ENCODE assay signal across 13 mouse cellular contexts in the genomic region with DNA sequence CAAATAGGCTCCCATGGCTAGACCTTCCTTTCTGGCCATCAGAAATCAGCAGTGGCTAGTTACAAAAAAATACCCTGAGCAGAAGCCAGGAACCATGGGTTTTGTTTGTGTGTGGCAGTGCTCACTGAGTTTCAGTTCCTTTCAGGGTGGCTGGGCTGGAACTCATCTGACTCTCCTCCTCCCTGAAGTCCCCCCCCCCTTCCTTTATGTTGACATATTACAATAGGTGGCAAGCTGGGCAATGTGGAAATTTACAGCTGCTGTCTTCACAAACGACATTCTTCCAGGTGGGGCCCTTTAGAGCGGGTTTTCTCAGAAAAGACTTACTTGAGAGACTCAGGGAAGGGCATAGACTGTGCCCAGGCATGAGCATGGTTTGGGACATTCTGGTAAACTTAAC. TPM values are rescaled to one million over a fixed set of nuclear protein-coding genes. Genes with fewer than 3 reads are reported as not detected.
A peak's percentile ranks its signal among the peaks of the same experiment; 100 is the strongest.
DNase-seq lines count a peak whose midpoint lies in the region; ATAC-seq and TF ChIP-seq lines count a peak whose summit lies in the region.
"Had no signal": no experiment of that assay in that cellular context is flagged by ENCODE, and none has a peak within 500 bp of the region (broad histone marks: within the 10 kb centered on the region; RNA-seq: fewer than 3 reads in every experiment).

No protein-coding gene starts in this region.

- H3K4me1 ChIP-seq in liver, adult 2 months (ENCODE audit: control insufficient read depth, insufficient read depth, low read length) = no peaks in the 10 kb centered on the region
- H3K4me1 ChIP-seq in small intestine, adult 2 months (ENCODE audit: control insufficient read depth, insufficient read depth, insufficient read length, low read length) = no peaks in the 10 kb centered on the region
- no peaks in the 10 kb centered on the region for H3K4me1 ChIP-seq in kidney, adult 2 months (ENCODE audit: control insufficient read depth, insufficient read depth, low read length)
- H3K4me1 ChIP-seq: hindbrain, embryonic 15.5 days had no signal

- no peaks in the 10 kb centered on the region for H3K27me3 ChIP-seq in liver, adult 2 months (ENCODE audit: control insufficient read depth, insufficient read depth, low read length)
- no peaks in the 10 kb centered on the region for H3K27me3 ChIP-seq in small intestine, adult 2 months (ENCODE audit: control insufficient read depth, insufficient read depth, low read length)
- no peaks in the 10 kb centered on the region for H3K27me3 ChIP-seq in kidney, adult 2 months (replicated peaks; ENCODE audit: control insufficient read depth, insufficient read depth, low read length)
- H3K27me3 ChIP-seq: hindbrain, embryonic 15.5 days; Patski had no signal

- no peaks in the 10 kb centered on the region for H3K79me2 ChIP-seq in liver, adult 2 months (ENCODE audit: control insufficient read depth, insufficient read depth, low read length)

- H3K9ac ChIP-seq in liver, adult 2 months (ENCODE audit: low read depth, low read length) = no peak overlapping the region
- H3K9ac ChIP-seq: hindbrain, embryonic 15.5 days had no signal

- DNase-seq in liver, adult 2 months (ENCODE audit: extremely low read depth, low read depth, low spot score) = peak; percentile 25
- DNase-seq in liver = no peak
- peak; percentile 67 to 72 for DNase-seq in B cell, adult 2 months
- no peak for DNase-seq in kidney, adult 2 months
- DNase-seq: cerebellum, adult 2 months; gastrocnemius, postnatal 25 days; kidney, adult 18-20 months had no signal

- H3K27ac ChIP-seq in liver, adult 2 months (replicated peaks; ENCODE audit: insufficient read depth, low read depth, low read length) = no peak overlapping the region
- peak overlapping the region; percentile 64; the same call in 1 of the 2 replicates for H3K27ac ChIP-seq in small intestine, adult 2 months (ENCODE audit: insufficient read depth, low read depth, low read length)
- H3K27ac ChIP-seq in kidney, adult 2 months (ENCODE audit: insufficient read depth, low read depth, low read length) = no peak overlapping the region
- H3K27ac ChIP-seq: hindbrain, embryonic 15.5 days had no signal

- H3K4me3 ChIP-seq in liver, adult 2 months (ENCODE audit: insufficient read depth, low read depth, low read length) = no peak overlapping the region
- H3K4me3 ChIP-seq in small intestine, adult 2 months (ENCODE audit: low read depth, low read length) = no peak overlapping the region
- no peak overlapping the region for H3K4me3 ChIP-seq in kidney, adult 2 months (ENCODE audit: insufficient read depth, low read depth, low read length)
- H3K4me3 ChIP-seq: hindbrain, embryonic 15.5 days had no signal

- TF ChIP-seq CTCF in liver, adult 2 months (IDR thresholded peaks at IDR 0.05; ENCODE audit: low read depth, low read length) = no peak
- TF ChIP-seq CTCF in small intestine, adult 2 months (IDR thresholded peaks at IDR 0.05; ENCODE audit: extremely low read depth, insufficient read length, insufficient replicate concordance, low read depth, low read length) = no peak
- TF ChIP-seq CTCF in kidney, adult 2 months (conservative IDR thresholded peaks at IDR 0.05; ENCODE audit: insufficient read depth, insufficient read length, low read depth, low read length) = no peak

- WGBS in liver, adult 2 months = 57% methylated on average over 2 of the region's 2 CpGs
- 42% methylated on average over 2 of the region's 2 CpGs for whole genome bisulfite sequencing in small intestine, adult 2 months
- 37% methylated on average over 2 of the region's 2 CpGs for WGBS in kidney, adult 2 months

- peaks cover 40% of the 10 kb centered on the region for H3K36me3 ChIP-seq in liver, adult 2 months (ENCODE audit: control insufficient read depth, insufficient read depth, low read length)
- peaks cover 50% of the 10 kb centered on the region for H3K36me3 ChIP-seq in small intestine, adult 2 months (ENCODE audit: control insufficient read depth, insufficient read depth, low read length)
- peaks cover 11% of the 10 kb centered on the region for H3K36me3 ChIP-seq in kidney, adult 2 months (ENCODE audit: control insufficient read depth, insufficient read depth, low read length)

- peak; percentile 84 for ATAC-seq in common myeloid progenitor, adult 5-6 weeks (replicated peaks; ENCODE audit: low read depth, poor library complexity, severe bottlenecking)
- no peak for ATAC-seq in erythroid progenitor cell, adult 5-6 weeks (replicated peaks; ENCODE audit: low FRiP score, poor library complexity, severe bottlenecking)
- ATAC-seq: forebrain, embryonic 16.5 days; Patski had no signal

- TF ChIP-seq POLR2A in liver, adult 2 months (IDR thresholded peaks at IDR 0.05; ENCODE audit: extremely low read depth, insufficient read depth, low read length) = no peak
- TF ChIP-seq POLR2A in small intestine, adult 2 months (IDR thresholded peaks at IDR 0.05; ENCODE audit: low read depth, low read length) = no peak
- TF ChIP-seq POLR2A in kidney, adult 2 months (IDR thresholded peaks at IDR 0.05; ENCODE audit: low read depth, low read length) = no peak

RNA-seq across cellular contexts. Expression of gene Ppt1, which starts 17.6 kb away (rescaled TPM):
- 16.6 and 18.7 TPM in 2 replicates for total RNA-seq in liver, adult 2 months (2014; rRNA removed)
- 14.1 and 15.3 TPM in 2 replicates for polyA plus RNA-seq in liver, adult 2 months (2012; rRNA removed)
- 52.5 and 64.8 TPM in 2 replicates for total RNA-seq in common myeloid progenitor, adult 5-6 weeks (2017)
- 6.9 and 10.1 TPM in 2 replicates for polyA plus RNA-seq in small intestine, adult 2 months (2012; rRNA removed)
- 15.1 and 39.3 TPM in 2 replicates for total RNA-seq in erythroid progenitor cell, adult 5-6 weeks (2015; ENCODE audit: low replicate concordance)
- total RNA-seq in erythroid progenitor cell, adult 5-6 weeks (2017; ENCODE audit: low replicate concordance) = 6.9 and 12.6 TPM in 2 replicates
- polyA plus RNA-seq in kidney, adult 2 months (2012; rRNA removed) = 61.2 and 67.7 TPM in 2 replicates

RNA-seq across cellular contexts. Expression of gene Cap1, which starts 32.2 kb away (rescaled TPM):
- total RNA-seq in liver, adult 2 months (2014; rRNA removed) = 52.6 and 55.7 TPM in 2 replicates
- 33.7 and 38.2 TPM in 2 replicates for polyA plus RNA-seq in liver, adult 2 months (2012; rRNA removed)
- 114 and 153 TPM in 2 replicates for total RNA-seq in common myeloid progenitor, adult 5-6 weeks (2017)
- 46.5 and 85.8 TPM in 2 replicates for polyA plus RNA-seq in small intestine, adult 2 months (2012; rRNA removed)
- total RNA-seq in erythroid progenitor cell, adult 5-6 weeks (2015; ENCODE audit: low replicate concordance) = 80.5 and 81.8 TPM in 2 replicates
- 71.2 and 81.2 TPM in 2 replicates for total RNA-seq in erythroid progenitor cell, adult 5-6 weeks (2017; ENCODE audit: low replicate concordance)
- 89.3 and 101 TPM in 2 replicates for polyA plus RNA-seq in kidney, adult 2 months (2012; rRNA removed)

Comparison
In these comparisons a context has a peak if more than half of its experiments do, and no peak if none do; other contexts are left out.
1. DNase-seq: peak in liver, adult 2 months (single experiment) and B cell, adult 2 months (2 of 2); none in liver (single experiment) and kidney, adult 2 months (single experiment).